Mouse (Mus musculus) kidney, postnatal 10 days (tissue): Measurements from ENCODE around the gene Olfr1109.

Source experiments
- DNase-seq: peaks from one replicate; pipeline ENCODE4 v3.0.0; 2021; ENCODE audit warnings: mixed read lengths

Gene Olfr1109

DNA sequence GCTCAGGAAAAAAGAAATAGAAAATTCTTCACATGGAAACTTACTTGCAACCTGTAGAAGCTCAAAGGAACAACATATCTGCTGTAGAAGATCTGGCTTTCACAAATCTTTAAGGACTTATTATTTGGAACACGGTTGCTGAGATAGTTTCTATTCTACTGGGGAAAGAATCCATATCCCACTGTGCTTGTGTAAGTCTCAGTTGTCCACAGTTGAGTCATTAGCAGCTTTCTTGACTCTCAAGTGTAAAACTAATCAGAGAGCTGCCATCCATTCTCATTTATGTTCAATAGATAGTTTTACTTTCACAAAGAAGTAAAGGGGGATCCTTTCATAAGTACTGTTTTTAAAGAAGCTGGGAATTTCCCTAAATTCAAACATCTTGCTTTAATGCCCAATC is at the start of gene Olfr1109:
TSS of gene Olfr1109 (minus strand) at position 101 of the 400 bp plus-strand sequence.
- DNase-seq: no peak

DNA sequence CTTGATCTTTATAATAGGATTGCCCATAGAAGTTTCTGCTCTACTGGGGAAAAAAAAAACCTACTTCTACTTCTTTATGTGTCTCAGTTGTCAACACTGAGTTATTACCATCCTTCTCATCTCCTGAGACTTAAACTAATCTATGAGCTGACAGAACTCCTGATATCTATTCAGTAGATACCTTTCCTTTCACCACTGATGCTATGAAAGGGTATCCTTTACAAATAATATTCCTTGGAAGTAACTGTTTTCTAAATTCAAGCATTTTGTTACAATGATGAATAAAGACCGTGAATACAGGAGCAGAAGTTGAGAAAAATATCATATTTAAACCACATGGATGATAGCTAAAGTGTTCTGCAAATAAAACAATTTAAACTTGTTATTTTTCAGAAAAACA is 44.4 kb upstream of the Olfr1109 start, which contains the start of gene Olfr1110:
TSS of gene Olfr1110 (minus strand) at position 101 of the 400 bp plus-strand sequence.
- no peak for DNase-seq

DNA sequence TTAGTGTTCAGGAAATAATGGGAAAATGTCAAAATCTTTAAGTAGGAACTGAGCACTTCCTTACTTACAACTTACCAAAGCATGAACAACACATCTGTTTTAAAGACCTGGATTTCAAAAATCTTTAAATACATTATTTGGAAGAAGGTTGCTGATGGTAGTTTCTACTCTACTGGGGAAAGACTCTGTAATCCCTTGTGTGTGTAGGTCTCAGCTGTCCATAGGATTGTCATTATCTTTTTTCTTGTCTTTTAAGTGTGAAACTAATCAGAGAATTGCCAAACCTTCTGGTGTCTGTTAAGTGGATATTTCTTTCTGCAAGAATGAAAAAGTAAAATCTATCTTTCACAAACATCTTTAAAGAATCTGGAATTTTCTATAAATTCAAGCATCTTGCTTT is 18.7 kb upstream of the Olfr1109 start, which contains the start of gene Olfr259:
TSS of gene Olfr259 (minus strand) at position 101 of the 400 bp plus-strand sequence.
- DNase-seq: no peak

DNA sequence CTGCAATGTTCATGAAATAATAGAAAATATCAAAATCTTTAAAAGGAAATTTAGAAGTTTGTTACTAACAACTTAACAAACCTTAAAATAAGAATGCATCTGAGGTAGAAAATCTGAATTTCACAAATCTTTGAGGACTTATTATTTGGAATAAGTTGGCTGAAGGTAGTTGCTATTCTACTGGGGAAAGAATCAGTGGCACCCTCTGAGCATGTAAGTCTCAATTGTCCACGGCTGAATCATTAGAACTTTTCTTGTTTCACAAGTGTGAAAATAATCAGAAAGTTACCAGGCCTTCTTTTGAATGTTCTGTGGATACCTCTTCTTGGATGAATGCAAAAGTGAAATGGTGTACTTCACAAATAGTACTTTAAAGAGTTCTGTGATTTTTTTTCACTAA is 20.1 kb downstream of the Olfr1109 start, which contains the start of gene Olfr1107:
TSS of gene Olfr1107 (minus strand) at position 101 of the 400 bp plus-strand sequence.
- DNase-seq: no peak

DNA sequence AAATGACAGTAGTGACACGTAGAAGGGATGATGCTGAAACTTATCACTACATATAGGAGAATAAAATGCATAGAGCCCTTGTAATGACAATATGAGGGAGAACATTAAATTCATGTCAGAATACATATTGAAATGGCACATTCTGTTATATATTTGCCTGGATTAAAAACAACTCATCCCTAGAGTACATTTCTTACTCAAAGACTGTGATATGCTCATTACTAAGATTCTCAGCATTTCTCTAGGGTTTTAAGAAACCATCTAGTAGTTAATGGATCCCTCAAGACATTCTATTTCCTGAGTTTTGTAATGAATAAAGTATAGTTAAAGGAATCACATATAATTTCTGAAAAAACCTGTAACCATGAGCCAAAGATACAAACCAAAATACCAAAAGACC is 43.6 kb downstream of the Olfr1109 start, which contains the start of gene Olfr1106:
TSS of gene Olfr1106 (minus strand) at position 101 of the 400 bp plus-strand sequence.
- no peak for DNase-seq
